Mouse (Mus musculus) liver, embryonic 14.5 days (tissue): ENCODE measurements at regions not wholly inside any gene's neighbourhood (a gene's known extent, or its start where the extent isn't known, plus 50 kb on each side); places are given as distances from the start of the nearest gene placed in this dataset.

ENCODE experiments used
- CTCF ChIP-seq: IDR thresholded peaks from 2 replicates; pipeline ENCODE4 v1.5.1; 2016; ENCODE audit warnings: antibody characterized with exemption, low read depth, control low read depth
- EP300 ChIP-seq: IDR thresholded peaks from 2 replicates; pipeline ENCODE4 v1.6.1; 2016; ENCODE audit warnings: antibody characterized with exemption, low read depth

DNA sequence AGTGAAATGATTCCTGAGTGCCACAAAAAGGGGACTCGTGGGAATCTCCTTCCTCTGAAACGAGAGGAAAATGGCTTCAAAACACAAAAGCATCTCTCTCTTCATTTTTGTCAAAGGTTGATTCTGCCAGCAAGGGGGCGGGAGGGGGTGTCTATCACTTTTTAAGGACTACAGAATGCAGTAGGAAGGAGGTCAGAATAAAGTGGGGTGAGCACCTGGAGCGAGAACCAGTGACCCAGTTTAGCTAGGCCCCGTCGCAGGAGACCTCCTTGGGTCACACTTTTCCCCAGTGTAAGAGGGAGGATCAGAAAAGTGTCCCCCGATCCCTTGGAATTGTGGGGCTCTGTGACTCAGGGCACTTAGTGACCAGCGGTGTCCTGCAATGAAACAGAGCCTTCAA is 133.1 kb downstream of the Tgfb2 start:
- no peak for TF ChIP-seq CTCF
- TF ChIP-seq EP300: no peak
